Mouse (Mus musculus) forebrain, embryonic 16.5 days (tissue): ENCODE data around the gene Ndufb4. TPM values are rescaled to one million over a fixed set of nuclear protein-coding genes. Genes with fewer than 3 reads are reported as not detected.

Source experiments
- ATAC-seq: fragments of 200-750 bp; cut with Nextera tagmentation; 2 replicates; pipeline ENCODE4 v1.8.0; 2017; ENCODE audit warnings: mild to moderate bottlenecking, moderate library complexity
- H3K27ac ChIP-seq: fragments of 300-500 bp; sonication (generic); 2 replicates; pipeline ENCODE4 v1.5.1; 2014; ENCODE audit warnings: low read length, control low read depth
- H3K27me3 ChIP-seq: fragments of 300-500 bp; sonication (generic); replicated peaks from 2 replicates; pipeline ENCODE4 v1.6.1; 2014; ENCODE audit warnings: low read length; ENCODE audit not compliant: control insufficient read depth, insufficient read depth
- H3K36me3 ChIP-seq: fragments of 300-500 bp; sonication (generic); 2 replicates; pipeline ENCODE4 v1.6.1; 2014; ENCODE audit not compliant: control insufficient read depth, insufficient read depth
- H3K4me1 ChIP-seq: fragments of 300-500 bp; sonication (generic); replicated peaks from 2 replicates; pipeline ENCODE4 v1.6.1; 2014; ENCODE audit warnings: low read length; ENCODE audit not compliant: control insufficient read depth, insufficient read depth
- H3K4me2 ChIP-seq: fragments of 300-500 bp; sonication (generic); 2 replicates; pipeline ENCODE4 v1.6.1; 2014; ENCODE audit warnings: mild to moderate bottlenecking, low read length, control low read depth
- H3K4me3 ChIP-seq: fragments of 300-500 bp; sonication (generic); replicated peaks from 2 replicates; pipeline ENCODE4 v1.5.1; 2014; ENCODE audit warnings: mild to moderate bottlenecking, low read length, control low read depth
- H3K9ac ChIP-seq: fragments of 300-500 bp; sonication (generic); replicated peaks from 2 replicates; pipeline ENCODE4 v1.6.1; 2014; ENCODE audit warnings: low read depth, low read length, control low read depth
- H3K9me3 ChIP-seq: fragments of 300-500 bp; sonication (generic); 2 replicates; pipeline ENCODE4 v1.6.1; 2016; ENCODE audit warnings: low read length; ENCODE audit not compliant: control insufficient read depth
- WGBS: fragments of 180-500 bp; shearing (Covaris S2); extraction: QIAGEN DNeasy Blood & Tissue Kit; methylation state at CpG from one replicate; pipeline ENCODE4 v1.1.7; 2014; 5-methylcytosine and 5-hydroxymethylcytosine counted together
- polyA plus RNA-seq: library from polyadenylated mRNA; unstranded; fragments of >200 nt; fragmentation: Nextera tagmentation; extraction: Ambion mirVana; gene quantifications from 2 replicates; pipeline ENCODE4 v1.2.1, GENCODE M21; 2015

Ndufb4 gene
- polyA plus RNA-seq, 1 experiment from 2014 or later = 49.6 TPM

DNA sequence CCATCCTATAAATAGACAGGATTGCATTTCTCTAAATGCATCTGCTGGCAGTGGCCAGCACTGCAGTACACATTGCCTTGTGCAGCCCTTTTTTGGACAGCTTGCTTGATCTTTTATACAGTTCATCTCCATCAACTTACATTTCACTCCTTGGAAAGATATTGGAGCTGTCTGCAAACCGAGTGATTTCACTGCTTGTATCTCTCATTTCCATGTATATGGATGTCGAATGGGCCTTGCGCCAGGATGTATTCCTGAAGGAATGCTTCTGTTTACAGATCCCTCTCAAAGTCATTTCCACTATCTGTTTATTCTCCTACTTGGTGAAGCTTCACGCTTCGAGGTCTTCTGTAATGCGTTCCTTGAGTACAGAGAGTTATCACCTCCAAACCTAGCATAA, 50.0 kb downstream of the Ndufb4 start:
- H3K4me3 ChIP-seq = no peak overlapping the region
- H3K36me3 ChIP-seq = no peaks in the 10 kb centered on the region
- H3K4me1 ChIP-seq = no peaks in the 10 kb centered on the region
- H3K27me3 ChIP-seq = 0 out of 2 replicates have a peak, but pooled peaks cover 2% of the 10 kb centered on the region
- no peak overlapping the region for H3K9ac ChIP-seq
- 88% methylated on average over 6 of the region's 6 CpGs for WGBS
- no peaks in the 10 kb centered on the region for H3K9me3 ChIP-seq
- H3K27ac ChIP-seq = no peak overlapping the region
- ATAC-seq = no peak
- H3K4me2 ChIP-seq = no peak overlapping the region

- ATAC-seq = no peak
- Histone ChIP-seq H3K27me3 (0 out of 2 replicates have a peak, but pooled peaks cover 2% of the 10 kb centered on the region), H3K4me3 (no peak overlapping the region), H3K27ac (no peak overlapping the region), H3K4me1 (no peaks in the 10 kb centered on the region), H3K9ac (no peak overlapping the region), H3K9me3 (no peaks in the 10 kb centered on the region), H3K4me2 (no peak overlapping the region), H3K36me3 (no peaks in the 10 kb centered on the region)
- 97% methylated on average over 1 of the region's 1 CpGs for WGBS
Measured at GRCm38 (mm10) chr16:37603431-37603830, 50.8 kb downstream of the Ndufb4 start.

DNA sequence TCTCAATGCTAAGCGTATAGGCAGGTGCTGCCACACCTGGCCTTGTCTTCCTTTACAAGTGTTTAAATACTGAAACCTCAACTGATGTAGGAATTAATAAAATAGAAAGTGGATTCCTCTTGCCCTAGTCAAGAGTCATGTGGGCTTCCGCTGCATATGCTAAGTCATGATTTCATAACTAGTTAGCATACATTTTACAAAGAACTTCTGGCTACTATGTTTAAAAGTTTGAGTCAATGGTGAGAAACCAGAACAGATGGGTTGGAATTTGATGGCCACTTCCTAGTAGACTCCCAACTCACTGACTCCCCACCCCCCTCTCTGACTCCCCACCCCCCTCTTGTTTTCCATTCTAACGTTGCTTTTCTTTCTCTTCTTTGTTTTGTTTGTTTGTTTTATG, 54.9 kb downstream of the Ndufb4 start:
- H3K4me3 ChIP-seq = no peak overlapping the region
- no peaks in the 10 kb centered on the region for H3K9me3 ChIP-seq
- no peak overlapping the region for H3K4me2 ChIP-seq
- no peak for ATAC-seq
- no peak overlapping the region for H3K27ac ChIP-seq
- no peaks in the 10 kb centered on the region for H3K36me3 ChIP-seq
- H3K9ac ChIP-seq = no peak overlapping the region
- 88% methylated on average over 3 of the region's 3 CpGs for WGBS
- 0 out of 2 replicates have a peak, but pooled peaks cover 2% of the 10 kb centered on the region for H3K27me3 ChIP-seq
- no peaks in the 10 kb centered on the region for H3K4me1 ChIP-seq

DNA sequence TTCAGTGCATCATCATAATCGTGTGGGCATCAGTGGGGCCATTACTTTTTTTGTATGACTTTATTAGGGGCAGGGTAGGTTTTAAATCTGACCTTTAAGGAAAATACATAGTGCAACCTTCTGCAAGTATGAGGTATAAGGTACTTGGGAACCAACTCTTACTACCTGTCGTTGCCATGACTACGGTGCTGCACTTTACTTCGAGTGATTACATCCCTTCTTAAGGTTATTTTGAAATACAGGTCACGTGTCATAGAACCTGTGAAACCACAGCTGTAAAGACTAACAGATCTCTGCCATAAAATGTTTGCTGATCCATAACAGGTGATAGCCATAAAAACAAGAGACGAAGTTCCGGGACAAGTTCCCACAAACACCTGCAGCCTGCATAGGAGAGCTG, 55.8 kb downstream of the Ndufb4 start:
- H3K4me1 ChIP-seq = no peaks in the 10 kb centered on the region
- no peak overlapping the region for H3K9ac ChIP-seq
- 92% methylated on average over 7 of the region's 7 CpGs for WGBS
- ATAC-seq = no peak
- H3K36me3 ChIP-seq = no peaks in the 10 kb centered on the region
- H3K27me3 ChIP-seq = 0 out of 2 replicates have a peak, but pooled peaks cover 2% of the 10 kb centered on the region
- H3K9me3 ChIP-seq = no peaks in the 10 kb centered on the region
- H3K4me3 ChIP-seq = no peak overlapping the region
- no peak overlapping the region for H3K27ac ChIP-seq
- no peak overlapping the region for H3K4me2 ChIP-seq

DNA sequence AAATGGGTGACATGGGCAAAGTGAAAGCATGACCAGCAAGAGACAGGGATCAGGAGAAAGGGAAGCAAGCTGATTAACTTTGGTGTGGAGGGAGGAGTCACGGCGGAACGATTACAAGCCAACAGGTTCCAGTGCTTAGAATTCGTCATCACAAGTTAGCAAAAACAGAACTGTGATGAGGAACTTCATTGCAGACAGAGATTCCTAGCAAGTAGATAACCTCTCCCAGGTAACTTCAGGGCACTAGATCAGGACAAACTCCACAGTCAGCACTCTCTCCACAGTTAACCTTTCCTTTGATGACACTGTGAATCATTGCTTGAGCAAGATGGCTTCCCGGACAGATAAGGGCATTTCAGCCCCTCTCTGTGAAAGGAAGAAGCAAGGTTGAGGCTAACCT, 56.8 kb downstream of the Ndufb4 start:
- Histone ChIP-seq H3K4me1 (no peaks in the 10 kb centered on the region), H3K4me3 (no peak overlapping the region), H3K4me2 (no peak overlapping the region), H3K9me3 (no peaks in the 10 kb centered on the region), H3K36me3 (no peaks in the 10 kb centered on the region), H3K27me3 (0 out of 2 replicates have a peak, but pooled peaks cover 2% of the 10 kb centered on the region), H3K9ac (no peak overlapping the region), H3K27ac (no peak overlapping the region)
- 84% methylated on average over 5 of the region's 5 CpGs for WGBS
- no peak for ATAC-seq

Other genes with a start within 250 kb of the Ndufb4 start
- gene Gtf2e1, start 114.7 kb downstream of the Ndufb4 start, polyA plus RNA-seq = 40.4 and 46.0 TPM in 2 replicates
- 16.6 and 17.0 TPM in 2 replicates for gene Rabl3, start 114.6 kb downstream of the Ndufb4 start, polyA plus RNA-seq
- 0.19 and 0.23 TPM in 2 replicates for gene Hgd, start 74.3 kb downstream of the Ndufb4 start, polyA plus RNA-seq
- gene Fstl1, start 122.4 kb upstream of the Ndufb4 start, polyA plus RNA-seq = 75.6 and 105 TPM in 2 replicates
- gene Gm36028, start 206.7 kb upstream of the Ndufb4 start, polyA plus RNA-seq = 0.19 TPM in 1 of 2 replicates, not detected in the other
- 54.4 and 66.3 TPM in 2 replicates for gene Lrrc58, start 213.9 kb upstream of the Ndufb4 start, polyA plus RNA-seq